Mouse (Mus musculus): ENCODE results near the gene Hsf5. TPM values are rescaled to one million over a fixed set of nuclear protein-coding genes. Genes with fewer than 3 reads are reported as not detected.

Hsf5 gene
- polyA plus RNA-seq, 1 experiment from 2014 or later, result 0.27 TPM

DNA sequence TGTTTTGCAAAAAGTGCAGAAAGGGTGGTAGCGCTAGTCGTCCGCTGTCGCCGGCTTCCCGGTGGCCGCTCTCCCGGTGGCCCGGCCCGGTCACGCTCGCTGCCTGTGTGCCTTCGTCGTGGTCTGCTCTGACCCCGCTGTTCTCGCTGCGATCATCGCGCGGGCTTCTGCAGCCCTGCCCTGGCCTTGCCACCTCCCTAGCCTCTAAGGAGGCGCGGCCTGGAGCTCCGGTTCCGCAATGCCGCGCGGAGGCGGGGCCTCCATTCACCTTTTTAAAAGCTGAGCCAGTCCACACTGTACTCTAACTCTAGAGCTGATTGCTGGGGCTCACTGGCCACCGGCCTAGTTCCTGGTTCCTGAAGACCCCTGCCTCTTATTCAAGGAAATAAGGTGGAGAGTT, 22.2 kb downstream of the Hsf5 start:
- peak; percentile 60; the same call in 1 of the 2 replicates for ATAC-seq (ENCODE audit: insufficient number of reproducible peaks, low FRiP score, low TSS enrichment, low read depth)

DNA sequence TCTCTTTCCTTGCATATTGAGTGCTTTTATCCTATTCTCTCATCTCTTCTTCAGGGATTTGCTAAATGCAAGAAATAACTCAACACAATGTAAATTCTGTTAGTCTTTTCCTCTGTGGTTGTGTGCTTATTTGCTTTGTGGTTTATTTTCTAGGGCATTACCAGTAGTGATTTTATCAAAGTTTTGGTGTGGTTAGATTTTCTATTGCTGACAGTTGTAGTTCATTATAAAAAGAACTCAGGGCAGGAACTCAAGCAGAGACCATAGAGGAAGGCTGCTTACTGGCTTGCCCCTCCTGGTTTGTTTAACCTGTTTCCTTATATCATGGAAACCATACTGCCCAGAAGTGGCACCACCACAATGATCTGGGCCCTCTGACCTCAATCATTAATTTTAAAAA, 25.9 kb downstream of the Hsf5 start:
- H3K4me3 ChIP-seq (ENCODE audit: low read depth, low read length), result no peak overlapping the region
- DNase-seq (ENCODE audit: low spot score) (no peak), ATAC-seq (ENCODE audit: insufficient number of reproducible peaks, low FRiP score, low TSS enrichment, low read depth) (no peak)
- H3K9ac ChIP-seq (ENCODE audit: low read length), result no peak overlapping the region
- no peaks in the 10 kb centered on the region for H3K36me3 ChIP-seq (ENCODE audit: control insufficient read depth, insufficient read depth, low read length)
- H3K27ac ChIP-seq (replicated peaks; ENCODE audit: low read depth, low read length), result no peak overlapping the region
- no peaks in the 10 kb centered on the region for H3K9me3 ChIP-seq (ENCODE audit: control insufficient read depth, low read length)
- 0 out of 2 replicates have a peak, but pooled peaks cover 5% of the 10 kb centered on the region for H3K4me1 ChIP-seq (ENCODE audit: control insufficient read depth, insufficient read depth, low read length)
- H3K27me3 ChIP-seq (ENCODE audit: control insufficient read depth, insufficient read depth, low read length), result no peaks in the 10 kb centered on the region
- H3K4me2 ChIP-seq (ENCODE audit: low read depth, severe bottlenecking), result no peak overlapping the region

More for the DNA sequence above, 22.2 kb downstream of the Hsf5 start:
- WGBS, result 1% methylated on average over 29 of the region's 29 CpGs
- Histone ChIP-seq H3K4me1 (ENCODE audit: control insufficient read depth, insufficient read depth, low read length) (0 out of 2 replicates have a peak, but pooled peaks cover 5% of the 10 kb centered on the region), H3K27me3 (ENCODE audit: control insufficient read depth, insufficient read depth, low read length) (no peaks in the 10 kb centered on the region), H3K4me2 (ENCODE audit: low read depth, severe bottlenecking) (peak overlapping the region; percentile 65), H3K9me3 (ENCODE audit: control insufficient read depth, low read length) (no peaks in the 10 kb centered on the region), H3K4me3 (ENCODE audit: low read depth, low read length) (peak overlapping the region; percentile 40), H3K36me3 (ENCODE audit: control insufficient read depth, insufficient read depth, low read length) (no peaks in the 10 kb centered on the region), H3K27ac (replicated peaks; ENCODE audit: low read depth, low read length) (no peak overlapping the region), H3K9ac (ENCODE audit: low read length) (peak overlapping the region; percentile 81)
- DNase-seq (ENCODE audit: low spot score), result peak; percentile 80

DNA sequence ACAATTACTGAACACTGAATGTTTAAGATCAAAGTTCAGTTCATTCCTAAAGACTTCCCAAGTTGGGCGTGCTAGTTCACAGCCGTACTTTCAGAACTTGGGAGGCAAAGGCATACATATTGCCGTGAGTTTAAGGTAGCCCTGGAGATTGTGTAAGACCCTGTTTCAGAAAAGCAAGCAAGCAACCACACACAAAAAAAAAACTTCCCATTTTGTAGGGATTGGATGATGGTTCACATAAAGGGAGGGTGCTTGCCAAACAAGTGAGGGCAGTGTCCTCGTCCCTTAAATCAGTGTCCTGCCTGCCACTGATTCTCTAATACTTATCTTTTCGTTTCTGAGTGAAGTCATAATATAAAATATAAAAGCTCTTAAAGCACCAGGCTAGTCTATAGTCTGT, 37.7 kb downstream of the Hsf5 start:
- no peak overlapping the region for H3K27ac ChIP-seq (replicated peaks; ENCODE audit: low read depth, low read length)
- ATAC-seq (ENCODE audit: insufficient number of reproducible peaks, low FRiP score, low TSS enrichment, low read depth) (no peak), DNase-seq (ENCODE audit: low spot score) (no peak)
- no peak overlapping the region for H3K4me3 ChIP-seq (ENCODE audit: low read depth, low read length)
- H3K9ac ChIP-seq (ENCODE audit: low read length), result no peak overlapping the region
- WGBS, result 81% methylated on average over 5 of the region's 5 CpGs
- H3K4me2 ChIP-seq (ENCODE audit: low read depth, severe bottlenecking), result no peak overlapping the region
- H3K4me1 ChIP-seq (ENCODE audit: control insufficient read depth, insufficient read depth, low read length), result no peaks in the 10 kb centered on the region
- H3K36me3 ChIP-seq (ENCODE audit: control insufficient read depth, insufficient read depth, low read length), result no peaks in the 10 kb centered on the region
- H3K27me3 ChIP-seq (ENCODE audit: control insufficient read depth, insufficient read depth, low read length), result no peaks in the 10 kb centered on the region
- no peaks in the 10 kb centered on the region for H3K9me3 ChIP-seq (ENCODE audit: control insufficient read depth, low read length)

DNA sequence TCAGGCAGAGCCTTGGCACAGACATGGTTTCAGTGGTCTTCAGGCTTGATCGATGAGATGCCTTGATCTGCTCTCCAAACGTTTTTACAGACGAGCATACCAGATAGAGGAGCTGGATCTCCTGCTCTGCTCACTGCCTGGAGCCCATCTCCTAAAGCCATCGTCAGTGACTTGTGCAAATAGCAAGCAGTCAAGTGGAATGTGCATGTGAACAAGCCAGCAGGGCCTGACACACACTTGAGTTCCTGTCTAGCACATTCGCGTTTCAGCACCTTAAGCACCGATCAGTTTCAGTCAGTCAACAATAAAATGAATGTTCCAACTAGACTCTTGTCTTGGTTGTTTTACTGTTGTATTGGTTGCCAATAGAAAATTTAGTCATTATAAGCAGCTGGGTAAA, 42.3 kb downstream of the Hsf5 start:
- peaks cover 11% of the 10 kb centered on the region for H3K27me3 ChIP-seq (ENCODE audit: control insufficient read depth, insufficient read depth, low read length)
- no peak overlapping the region for H3K27ac ChIP-seq (replicated peaks; ENCODE audit: low read depth, low read length)
- WGBS, result 77% methylated on average over 7 of the region's 7 CpGs
- no peak overlapping the region for H3K9ac ChIP-seq (ENCODE audit: low read length)
- no peaks in the 10 kb centered on the region for H3K4me1 ChIP-seq (ENCODE audit: control insufficient read depth, insufficient read depth, low read length)
- ATAC-seq (ENCODE audit: insufficient number of reproducible peaks, low FRiP score, low TSS enrichment, low read depth) (no peak), DNase-seq (ENCODE audit: low spot score) (no peak)
- H3K9me3 ChIP-seq (ENCODE audit: control insufficient read depth, low read length), result no peaks in the 10 kb centered on the region
- H3K36me3 ChIP-seq (ENCODE audit: control insufficient read depth, insufficient read depth, low read length), result no peaks in the 10 kb centered on the region
- no peak overlapping the region for H3K4me3 ChIP-seq (ENCODE audit: low read depth, low read length)
- H3K4me2 ChIP-seq (ENCODE audit: low read depth, severe bottlenecking), result no peak overlapping the region

DNA sequence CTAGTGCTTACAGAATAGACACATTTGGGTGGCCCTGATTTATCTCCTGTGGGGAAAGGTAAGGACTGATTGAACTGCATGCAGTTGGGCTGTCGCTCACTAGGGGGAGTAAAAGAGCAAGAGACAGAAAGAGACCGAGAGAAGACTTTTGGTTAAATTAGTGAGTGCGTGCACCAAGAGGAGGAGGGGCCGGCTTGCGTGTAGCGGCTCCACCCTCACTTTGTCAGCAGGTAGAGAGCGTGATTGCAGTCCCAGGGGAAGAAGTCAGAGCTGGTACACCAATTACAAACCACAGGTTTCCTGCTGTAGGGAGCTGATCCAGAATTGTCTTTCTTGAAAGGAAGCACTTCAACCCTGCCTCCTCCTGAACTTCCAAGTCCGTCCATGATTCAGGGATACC, 45.4 kb downstream of the Hsf5 start, which contains the start of gene Rnf43:
TSS of gene Rnf43 (plus strand) at position 316 of the 400 bp plus-strand sequence.
- no peaks in the 10 kb centered on the region for H3K9me3 ChIP-seq (ENCODE audit: control insufficient read depth, low read length)
- peak; percentile 90 for DNase-seq (ENCODE audit: low spot score)
- under 1% methylated on average over 8 of the region's 8 CpGs for WGBS
- H3K27ac ChIP-seq (replicated peaks; ENCODE audit: low read depth, low read length), result no peak within 1 kb of the TSS
- no peak within 1 kb of the TSS for H3K9ac ChIP-seq (ENCODE audit: low read length)
- peaks cover 14% of the 10 kb centered on the region for H3K27me3 ChIP-seq (ENCODE audit: control insufficient read depth, insufficient read depth, low read length)
- H3K4me3 ChIP-seq (ENCODE audit: low read depth, low read length), result peak within 1 kb of the TSS; percentile 26
- 0 out of 2 replicates have a peak, but pooled peaks have one; percentile 31 for ATAC-seq (ENCODE audit: insufficient number of reproducible peaks, low FRiP score, low TSS enrichment, low read depth)
- H3K4me2 ChIP-seq (ENCODE audit: low read depth, severe bottlenecking), result peak within 1 kb of the TSS; percentile 55
- no peaks in the 10 kb centered on the region for H3K4me1 ChIP-seq (ENCODE audit: control insufficient read depth, insufficient read depth, low read length)
- H3K36me3 ChIP-seq (ENCODE audit: control insufficient read depth, insufficient read depth, low read length), result no peaks in the 10 kb centered on the region

DNA sequence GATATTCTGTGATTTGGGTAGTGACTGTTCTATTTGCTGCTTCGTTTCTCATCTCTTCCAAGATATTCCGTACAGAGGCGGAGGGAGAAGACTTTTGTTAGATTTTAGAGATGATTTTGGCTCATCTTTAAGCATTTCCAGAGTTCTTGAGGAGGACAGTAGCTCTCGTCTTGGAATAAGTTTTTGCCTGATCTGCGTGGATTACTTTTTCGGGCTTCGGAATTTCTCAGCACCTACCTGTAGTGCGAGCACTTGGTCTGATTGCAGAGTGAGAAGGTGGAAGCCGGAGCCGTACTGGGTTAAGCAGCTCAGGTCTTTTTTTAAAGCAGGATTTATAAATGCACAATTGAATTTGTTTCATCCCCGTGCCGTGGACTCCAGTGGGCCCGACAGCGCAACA, 45.9 kb downstream of the Hsf5 start:
- H3K36me3 ChIP-seq (ENCODE audit: control insufficient read depth, insufficient read depth, low read length), result no peaks in the 10 kb centered on the region
- no peaks in the 10 kb centered on the region for H3K9me3 ChIP-seq (ENCODE audit: control insufficient read depth, low read length)
- H3K4me1 ChIP-seq (ENCODE audit: control insufficient read depth, insufficient read depth, low read length), result no peaks in the 10 kb centered on the region
- DNase-seq (ENCODE audit: low spot score), result peak; percentile 32
- H3K4me2 ChIP-seq (ENCODE audit: low read depth, severe bottlenecking), result peak overlapping the region; percentile 55
- 14% methylated on average over 14 of the region's 14 CpGs for WGBS
- ATAC-seq (ENCODE audit: insufficient number of reproducible peaks, low FRiP score, low TSS enrichment, low read depth), result no peak
- no peak overlapping the region for H3K27ac ChIP-seq (replicated peaks; ENCODE audit: low read depth, low read length)
- H3K9ac ChIP-seq (ENCODE audit: low read length), result no peak overlapping the region
- H3K4me3 ChIP-seq (ENCODE audit: low read depth, low read length), result peak overlapping the region; percentile 26
- peaks cover 14% of the 10 kb centered on the region for H3K27me3 ChIP-seq (ENCODE audit: control insufficient read depth, insufficient read depth, low read length)

DNA sequence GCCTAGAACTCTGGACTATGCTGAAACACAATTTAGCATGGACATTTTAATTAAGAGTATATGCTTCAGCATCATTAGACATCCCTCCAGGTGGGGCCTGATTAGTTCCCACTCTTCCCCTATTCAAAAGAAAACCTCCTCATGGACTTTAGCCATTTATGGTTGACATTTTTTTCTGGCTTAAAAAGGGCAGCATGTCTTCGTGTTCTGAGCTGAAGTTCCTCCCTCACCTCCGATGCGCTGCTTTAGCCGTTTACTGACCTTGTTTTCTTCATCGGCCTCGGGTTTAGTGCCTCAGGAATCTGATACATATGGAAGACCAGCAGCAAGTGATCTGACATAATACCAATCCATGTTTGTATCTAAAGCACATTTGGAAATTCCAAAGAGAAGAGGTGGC, 47.0 kb downstream of the Hsf5 start:
- Histone ChIP-seq H3K4me1 (ENCODE audit: control insufficient read depth, insufficient read depth, low read length) (no peaks in the 10 kb centered on the region), H3K9me3 (ENCODE audit: control insufficient read depth, low read length) (no peaks in the 10 kb centered on the region), H3K4me3 (ENCODE audit: low read depth, low read length) (no peak overlapping the region), H3K9ac (ENCODE audit: low read length) (no peak overlapping the region), H3K27me3 (ENCODE audit: control insufficient read depth, insufficient read depth, low read length) (peaks cover 14% of the 10 kb centered on the region), H3K27ac (replicated peaks; ENCODE audit: low read depth, low read length) (no peak overlapping the region), H3K4me2 (ENCODE audit: low read depth, severe bottlenecking) (no peak overlapping the region), H3K36me3 (ENCODE audit: control insufficient read depth, insufficient read depth, low read length) (no peaks in the 10 kb centered on the region)
- DNase-seq (ENCODE audit: low spot score) (no peak), ATAC-seq (ENCODE audit: insufficient number of reproducible peaks, low FRiP score, low TSS enrichment, low read depth) (no peak)
- 70% methylated on average over 6 of the region's 6 CpGs for WGBS

DNA sequence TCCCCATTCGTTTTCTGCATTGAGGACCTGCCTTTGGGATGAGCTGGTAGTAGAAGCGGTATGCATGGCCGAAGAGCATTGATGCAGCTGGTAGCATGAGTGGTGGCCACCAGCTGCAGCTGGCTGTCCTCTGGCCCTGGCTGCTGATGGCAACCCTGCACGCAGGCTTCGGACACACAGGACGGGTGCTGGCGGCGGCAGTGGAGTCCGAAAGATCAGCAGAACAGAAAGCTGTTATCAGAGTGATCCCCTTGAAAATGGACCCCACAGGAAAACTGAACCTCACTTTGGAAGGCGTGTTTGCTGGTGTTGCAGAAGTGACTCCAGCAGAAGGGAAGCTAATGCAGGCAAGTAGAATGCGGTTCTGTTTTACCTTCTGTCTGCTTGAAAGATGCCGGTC, 47.6 kb downstream of the Hsf5 start:
- Histone ChIP-seq H3K27ac (replicated peaks; ENCODE audit: low read depth, low read length) (no peak overlapping the region), H3K4me1 (ENCODE audit: control insufficient read depth, insufficient read depth, low read length) (no peaks in the 10 kb centered on the region), H3K36me3 (ENCODE audit: control insufficient read depth, insufficient read depth, low read length) (no peaks in the 10 kb centered on the region), H3K9me3 (ENCODE audit: control insufficient read depth, low read length) (no peaks in the 10 kb centered on the region), H3K27me3 (ENCODE audit: control insufficient read depth, insufficient read depth, low read length) (peaks cover 14% of the 10 kb centered on the region), H3K4me3 (ENCODE audit: low read depth, low read length) (no peak overlapping the region), H3K4me2 (ENCODE audit: low read depth, severe bottlenecking) (no peak overlapping the region), H3K9ac (ENCODE audit: low read length) (no peak overlapping the region)
- 67% methylated on average over 12 of the region's 12 CpGs for WGBS
- ATAC-seq (ENCODE audit: insufficient number of reproducible peaks, low FRiP score, low TSS enrichment, low read depth) (no peak), DNase-seq (ENCODE audit: low spot score) (no peak)

DNA sequence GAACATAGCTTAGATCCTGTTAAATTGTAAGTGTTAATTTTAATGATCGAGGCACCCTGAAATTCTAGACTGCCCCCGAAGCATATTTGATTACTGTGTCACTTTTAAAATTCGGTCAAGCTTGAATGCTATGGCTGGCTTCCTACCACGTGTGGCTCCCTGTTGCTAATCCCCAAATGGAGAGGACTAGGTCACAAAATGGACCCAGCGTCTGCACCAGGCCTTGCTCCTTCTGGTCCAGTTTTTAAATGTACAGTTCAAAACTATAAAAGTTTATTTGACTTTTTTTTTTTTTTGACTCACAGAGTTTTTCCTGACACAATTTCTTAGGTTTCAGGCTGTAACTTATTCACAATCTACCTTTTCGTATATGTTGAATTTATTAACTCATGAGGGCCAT, 48.3 kb downstream of the Hsf5 start:
- Histone ChIP-seq H3K4me3 (ENCODE audit: low read depth, low read length) (no peak overlapping the region), H3K4me1 (ENCODE audit: control insufficient read depth, insufficient read depth, low read length) (no peaks in the 10 kb centered on the region), H3K36me3 (ENCODE audit: control insufficient read depth, insufficient read depth, low read length) (no peaks in the 10 kb centered on the region), H3K27ac (replicated peaks; ENCODE audit: low read depth, low read length) (no peak overlapping the region), H3K9ac (ENCODE audit: low read length) (no peak overlapping the region), H3K4me2 (ENCODE audit: low read depth, severe bottlenecking) (no peak overlapping the region), H3K27me3 (ENCODE audit: control insufficient read depth, insufficient read depth, low read length) (peaks cover 14% of the 10 kb centered on the region), H3K9me3 (ENCODE audit: control insufficient read depth, low read length) (no peaks in the 10 kb centered on the region)
- DNase-seq (ENCODE audit: low spot score) (no peak), ATAC-seq (ENCODE audit: insufficient number of reproducible peaks, low FRiP score, low TSS enrichment, low read depth) (no peak)
- WGBS, result 74% methylated on average over 6 of the region's 6 CpGs

Measured in limb, embryonic 11.5 days (tissue).